Mouse (Mus musculus): Measurements from ENCODE around the gene Cdsn. TPM values are rescaled to one million over a fixed set of nuclear protein-coding genes. Genes with fewer than 3 reads are reported as not detected.

The Cdsn gene
- polyA plus RNA-seq, 1 experiment from 2014 or later, result 0.50 TPM

DNA sequence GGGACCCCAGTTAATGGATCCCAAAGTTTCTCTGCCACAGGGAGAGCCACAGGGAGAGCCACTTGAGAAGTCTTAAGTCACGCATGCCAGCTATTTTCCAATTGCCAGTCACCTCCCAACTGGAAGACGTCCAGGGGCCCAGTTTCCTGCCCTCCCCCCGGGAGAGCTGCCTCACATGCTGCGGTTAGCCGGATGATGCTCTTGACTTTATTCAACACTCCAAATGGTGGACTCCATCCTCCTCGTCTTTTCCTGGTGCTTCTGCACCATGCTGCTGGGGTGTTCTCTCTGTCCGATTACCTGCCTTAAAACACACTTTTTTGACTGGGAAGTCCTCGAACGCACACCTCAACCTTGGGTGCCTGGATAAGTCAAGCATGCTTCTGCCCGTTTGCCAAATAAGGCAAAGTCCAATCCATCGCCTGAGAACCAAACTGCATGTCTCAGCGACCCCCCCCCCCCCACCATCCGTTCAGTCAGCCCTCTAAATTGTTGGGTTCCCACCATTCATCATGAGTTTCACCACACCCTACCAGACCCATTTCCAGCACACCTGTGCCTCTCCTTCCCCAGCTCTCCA is 4.3 kb downstream of the Cdsn start:
- H3K4me3 ChIP-seq (ENCODE audit: control insufficient read depth in 1 of 2, insufficient read depth in 1 of 2, low read depth in 1 of 2, low read length in 2 of 2), result no peak overlapping the region
- ATAC-seq (ENCODE audit: insufficient number of reproducible peaks, insufficient read depth, low FRiP score, low read depth), result no peak
- WGBS, result 81% methylated on average over 13 of the region's 13 CpGs

DNA sequence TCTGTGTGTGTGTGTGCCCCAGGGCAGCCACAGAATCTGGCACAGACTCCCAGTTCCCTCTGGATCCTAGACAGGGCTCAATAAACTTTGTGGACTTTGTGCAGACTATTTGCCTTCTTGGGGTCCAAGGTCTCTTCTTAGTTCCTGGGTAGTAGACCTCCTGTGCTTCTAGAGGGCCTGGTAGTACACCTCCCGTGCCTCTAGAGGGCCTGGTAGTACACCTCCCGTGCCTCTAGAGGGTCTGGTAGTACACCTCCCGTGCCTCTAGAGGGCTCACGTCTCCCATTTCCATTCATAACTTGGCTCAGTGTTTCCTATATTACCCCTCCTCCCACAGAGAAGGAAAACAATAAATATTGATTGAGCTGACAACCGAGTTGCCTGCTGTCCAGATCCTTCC is 4.9 kb downstream of the Cdsn start:
- Histone ChIP-seq H3K36me3 (ENCODE audit: control insufficient read depth, insufficient read depth, low read length) (no peaks in the 10 kb centered on the region), H3K27me3 (ENCODE audit: control insufficient read depth, insufficient read depth, low read length) (no peaks in the 10 kb centered on the region), H3K4me3 (ENCODE audit: control insufficient read depth in 1 of 2, insufficient read depth in 1 of 2, low read depth in 1 of 2, low read length in 2 of 2) (no peak overlapping the region), H3K9me3 (ENCODE audit: control insufficient read depth, low read length) (no peaks in the 10 kb centered on the region; the same call in 1 of the 2 replicates), H3K4me2 (ENCODE audit: low read length) (no peak overlapping the region), H3K27ac (replicated peaks in 1 of 2; ENCODE audit: control insufficient read depth in 1 of 2, insufficient read depth in 1 of 2, low read depth in 2 of 2, low read length in 2 of 2) (no peak overlapping the region), H3K4me1 (ENCODE audit: control insufficient read depth in 2 of 2, insufficient read depth in 2 of 2, low read length in 2 of 2) (peaks cover 2 to 6% of the 10 kb centered on the region in 2 experiments; a peak in 3 of 4 replicates), H3K9ac (ENCODE audit: low read length) (no peak overlapping the region)
- no peak for ATAC-seq (ENCODE audit: insufficient number of reproducible peaks, insufficient read depth, low FRiP score, low read depth)
- WGBS, result 36% methylated on average over 5 of the region's 5 CpGs

More for the DNA sequence above, 4.3 kb downstream of the Cdsn start:
- peaks cover 4 to 11% of the 10 kb centered on the region in 2 experiments; a peak in 3 of 4 replicates for H3K4me1 ChIP-seq (ENCODE audit: control insufficient read depth in 2 of 2, insufficient read depth in 2 of 2, low read length in 2 of 2)
- no peak overlapping the region for H3K4me2 ChIP-seq (ENCODE audit: low read length)
- no peaks in the 10 kb centered on the region for H3K36me3 ChIP-seq (ENCODE audit: control insufficient read depth, insufficient read depth, low read length)
- no peaks in the 10 kb centered on the region for H3K27me3 ChIP-seq (ENCODE audit: control insufficient read depth, insufficient read depth, low read length)
- H3K27ac ChIP-seq (replicated peaks in 1 of 2; ENCODE audit: control insufficient read depth in 1 of 2, insufficient read depth in 1 of 2, low read depth in 2 of 2, low read length in 2 of 2), result no peak overlapping the region
- no peaks in the 10 kb centered on the region; the same call in 1 of the 2 replicates for H3K9me3 ChIP-seq (ENCODE audit: control insufficient read depth, low read length)
- H3K9ac ChIP-seq (ENCODE audit: low read length), result no peak overlapping the region

DNA sequence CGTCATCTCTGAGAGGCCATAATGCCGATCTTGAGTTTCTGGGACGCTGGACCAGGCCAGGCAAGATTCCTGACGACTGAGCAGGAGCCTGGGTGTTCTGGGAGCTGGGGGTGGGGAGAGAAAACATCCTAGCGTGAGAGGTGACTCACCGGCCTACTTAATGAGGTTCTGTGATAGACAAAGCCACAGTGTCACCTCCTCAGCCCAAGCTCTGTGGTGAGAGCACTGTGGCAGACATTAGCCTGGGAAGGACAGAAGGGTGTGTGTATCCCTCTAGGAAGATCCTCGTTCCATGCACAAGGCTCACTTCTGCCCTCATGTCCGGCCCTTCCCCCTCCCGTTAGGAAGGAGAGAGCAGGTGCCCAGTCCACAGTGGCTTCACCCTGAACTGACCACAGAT is 5.4 kb downstream of the Cdsn start:
- H3K4me3 ChIP-seq (ENCODE audit: control insufficient read depth in 1 of 2, insufficient read depth in 1 of 2, low read depth in 1 of 2, low read length in 2 of 2), result no peak overlapping the region
- no peaks in the 10 kb centered on the region for H3K27me3 ChIP-seq (ENCODE audit: control insufficient read depth, insufficient read depth, low read length)
- no peak overlapping the region for H3K27ac ChIP-seq (replicated peaks in 1 of 2; ENCODE audit: control insufficient read depth in 1 of 2, insufficient read depth in 1 of 2, low read depth in 2 of 2, low read length in 2 of 2)
- H3K36me3 ChIP-seq (ENCODE audit: control insufficient read depth, insufficient read depth, low read length), result no peaks in the 10 kb centered on the region
- WGBS, result 59% methylated on average over 9 of the region's 9 CpGs
- no peak overlapping the region for H3K9ac ChIP-seq (ENCODE audit: low read length)
- no peaks in the 10 kb centered on the region; the same call in 1 of the 2 replicates for H3K9me3 ChIP-seq (ENCODE audit: control insufficient read depth, low read length)
- no peak overlapping the region for H3K4me2 ChIP-seq (ENCODE audit: low read length)
- H3K4me1 ChIP-seq (ENCODE audit: control insufficient read depth in 2 of 2, insufficient read depth in 2 of 2, low read length in 2 of 2), result 0 out of 4 replicates have a peak, but pooled peaks cover under 1 to 2% of the 10 kb centered on the region in 2 experiments
- ATAC-seq (ENCODE audit: insufficient number of reproducible peaks, insufficient read depth, low FRiP score, low read depth), result no peak

DNA sequence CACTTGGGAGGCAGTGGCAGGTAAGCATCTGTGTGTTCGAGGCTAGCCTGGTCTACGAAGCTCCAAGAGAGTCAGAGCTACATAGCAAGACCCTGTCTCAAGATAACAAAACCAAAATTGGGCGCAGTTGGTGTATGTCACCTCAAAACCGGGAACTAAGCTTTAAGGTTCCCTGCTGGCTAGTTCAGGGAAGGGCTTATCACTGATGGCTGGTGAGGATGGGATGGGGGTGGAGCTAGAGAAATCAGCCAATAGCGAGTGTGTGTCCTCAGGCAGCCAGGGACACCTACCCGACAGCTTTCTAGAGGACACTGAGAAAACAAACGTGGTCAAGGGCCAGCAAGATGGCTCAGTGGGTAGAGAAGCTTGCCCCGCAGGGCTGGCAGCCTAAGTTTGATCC is 6.3 kb downstream of the Cdsn start:
- WGBS, result 50% methylated on average over 8 of the region's 8 CpGs
- Histone ChIP-seq H3K4me3 (ENCODE audit: control insufficient read depth in 1 of 2, insufficient read depth in 1 of 2, low read depth in 1 of 2, low read length in 2 of 2) (no peak overlapping the region), H3K4me2 (ENCODE audit: low read length) (no peak overlapping the region), H3K27ac (replicated peaks in 1 of 2; ENCODE audit: control insufficient read depth in 1 of 2, insufficient read depth in 1 of 2, low read depth in 2 of 2, low read length in 2 of 2) (no peak overlapping the region), H3K36me3 (ENCODE audit: control insufficient read depth, insufficient read depth, low read length) (no peaks in the 10 kb centered on the region), H3K9ac (ENCODE audit: low read length) (no peak overlapping the region), H3K4me1 (ENCODE audit: control insufficient read depth in 2 of 2, insufficient read depth in 2 of 2, low read length in 2 of 2) (0 out of 4 replicates have a peak, but pooled peaks cover 0 to 2% of the 10 kb centered on the region in 2 experiments), H3K9me3 (ENCODE audit: control insufficient read depth, low read length) (no peaks in the 10 kb centered on the region; the same call in 1 of the 2 replicates), H3K27me3 (ENCODE audit: control insufficient read depth, insufficient read depth, low read length) (no peaks in the 10 kb centered on the region)
- no peak for ATAC-seq (ENCODE audit: insufficient number of reproducible peaks, insufficient read depth, low FRiP score, low read depth)

DNA sequence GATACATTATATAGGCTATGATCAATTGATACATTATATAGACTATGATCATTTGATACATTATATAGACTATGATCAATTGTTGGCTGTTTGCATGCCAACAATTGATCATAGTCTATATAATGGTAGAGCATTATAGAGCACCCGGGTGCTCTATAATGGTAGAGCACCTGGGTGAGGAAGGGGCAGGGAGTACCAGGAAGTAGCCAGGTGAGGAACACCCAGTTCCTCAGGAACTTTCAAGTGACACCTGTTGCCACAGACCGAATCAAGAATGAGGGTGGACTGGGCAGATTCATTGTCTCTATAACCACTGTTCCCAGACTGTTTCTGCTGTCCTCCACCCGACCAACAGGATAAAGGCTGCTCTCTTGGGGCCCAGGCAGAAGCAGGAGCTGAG is 15.2 kb downstream of the Cdsn start, which contains the start of gene 2300002M23Rik:
Gene 2300002M23Rik, plus strand, starts transcription at position 301 of the 400 bp plus-strand sequence.
- Histone ChIP-seq H3K9me3 (ENCODE audit: control insufficient read depth, low read length) (no peaks in the 10 kb centered on the region), H3K36me3 (ENCODE audit: control insufficient read depth, insufficient read depth, low read length) (no peaks in the 10 kb centered on the region), H3K9ac (ENCODE audit: low read length) (no peak within 1 kb of the TSS), H3K4me2 (ENCODE audit: low read length) (no peak within 1 kb of the TSS), H3K27ac (replicated peaks in 1 of 2; ENCODE audit: control insufficient read depth in 1 of 2, insufficient read depth in 1 of 2, low read depth in 2 of 2, low read length in 2 of 2) (no peak within 1 kb of the TSS), H3K27me3 (ENCODE audit: control insufficient read depth, insufficient read depth, low read length) (peaks cover 22% of the 10 kb centered on the region), H3K4me1 (ENCODE audit: control insufficient read depth in 2 of 2, insufficient read depth in 2 of 2, low read length in 2 of 2) (peaks cover 0 to 6% of the 10 kb centered on the region in 2 experiments; a peak in 2 of 4 replicates), H3K4me3 (ENCODE audit: control insufficient read depth in 1 of 2, insufficient read depth in 1 of 2, low read depth in 1 of 2, low read length in 2 of 2) (no peak within 1 kb of the TSS)
- no peak for ATAC-seq (ENCODE audit: insufficient number of reproducible peaks, insufficient read depth, low FRiP score, low read depth)
- WGBS, result 48% methylated on average over 3 of the region's 3 CpGs

DNA sequence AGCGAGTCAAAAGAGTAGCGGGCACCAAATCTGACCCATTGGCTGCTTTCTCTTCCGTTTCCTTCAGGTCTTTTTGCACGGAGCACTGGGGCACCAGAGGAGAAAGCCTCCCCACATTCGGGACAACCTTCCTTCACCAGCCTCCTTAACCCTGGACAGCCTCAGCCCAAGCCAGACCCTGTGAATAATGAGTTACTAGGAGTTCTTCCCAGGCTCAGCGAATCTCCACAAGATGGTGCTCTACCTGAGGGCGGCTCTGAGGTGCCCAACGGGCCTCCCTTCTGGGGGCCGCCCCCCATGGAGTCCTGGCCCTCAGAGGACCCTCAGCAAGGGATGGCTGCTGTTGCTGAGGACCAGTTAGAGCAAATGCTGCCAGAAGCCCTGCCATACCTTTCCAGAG is 15.8 kb downstream of the Cdsn start:
- Histone ChIP-seq H3K27me3 (ENCODE audit: control insufficient read depth, insufficient read depth, low read length) (peaks cover 22% of the 10 kb centered on the region), H3K4me3 (ENCODE audit: control insufficient read depth in 1 of 2, insufficient read depth in 1 of 2, low read depth in 1 of 2, low read length in 2 of 2) (no peak overlapping the region), H3K9ac (ENCODE audit: low read length) (no peak overlapping the region), H3K4me1 (ENCODE audit: control insufficient read depth in 2 of 2, insufficient read depth in 2 of 2, low read length in 2 of 2) (peaks cover 0 to 6% of the 10 kb centered on the region in 2 experiments; a peak in 2 of 4 replicates), H3K36me3 (ENCODE audit: control insufficient read depth, insufficient read depth, low read length) (no peaks in the 10 kb centered on the region), H3K9me3 (ENCODE audit: control insufficient read depth, low read length) (no peaks in the 10 kb centered on the region), H3K27ac (replicated peaks in 1 of 2; ENCODE audit: control insufficient read depth in 1 of 2, insufficient read depth in 1 of 2, low read depth in 2 of 2, low read length in 2 of 2) (no peak overlapping the region), H3K4me2 (ENCODE audit: low read length) (no peak overlapping the region)
- ATAC-seq (ENCODE audit: insufficient number of reproducible peaks, insufficient read depth, low FRiP score, low read depth), result no peak
- WGBS, result 20% methylated on average over 9 of the region's 9 CpGs

DNA sequence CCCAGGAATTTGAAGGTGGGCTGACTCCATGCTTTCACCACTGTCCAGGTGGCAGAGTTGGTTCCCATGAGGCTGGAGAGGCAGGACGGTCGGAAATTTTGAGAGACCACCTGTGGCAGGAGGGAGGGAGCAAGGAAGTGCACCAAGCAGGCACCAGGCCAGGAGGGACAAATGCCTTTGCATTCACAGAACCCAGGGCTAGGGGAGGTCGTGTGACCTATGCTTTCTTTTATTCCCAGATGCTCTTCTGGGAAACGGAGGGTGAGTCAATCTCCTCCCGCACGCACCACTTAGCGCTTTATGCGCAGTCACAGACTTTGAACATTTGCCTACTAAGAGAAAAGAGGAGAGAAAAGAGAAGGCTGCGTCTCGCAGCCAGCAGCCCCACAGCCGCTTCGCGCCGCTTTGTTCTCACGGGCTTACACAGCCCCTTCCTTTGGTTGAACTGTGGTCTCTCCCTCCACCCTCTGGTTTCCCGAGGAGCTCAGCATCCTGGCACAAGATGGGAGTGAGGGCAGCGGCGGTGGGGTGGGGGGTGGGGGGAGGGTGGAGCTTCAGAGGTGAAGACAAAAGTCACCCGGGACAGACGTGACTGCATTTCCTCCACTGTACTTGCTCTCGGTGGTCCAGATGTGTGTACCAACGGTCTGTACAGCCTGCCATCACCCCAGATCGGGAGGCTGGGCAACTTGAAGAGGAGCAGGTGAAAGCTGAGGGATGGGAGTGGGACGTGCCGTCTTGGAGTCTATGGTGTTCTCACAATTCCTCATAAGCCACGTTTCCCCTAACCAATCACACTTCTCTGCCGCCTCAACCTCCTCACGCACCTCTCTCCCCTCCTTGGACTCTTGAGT is 17.4 kb downstream of the Cdsn start:
- Histone ChIP-seq H3K27ac (replicated peaks in 1 of 2; ENCODE audit: control insufficient read depth in 1 of 2, insufficient read depth in 1 of 2, low read depth in 2 of 2, low read length in 2 of 2) (no peak overlapping the region), H3K9me3 (ENCODE audit: control insufficient read depth, low read length) (no peaks in the 10 kb centered on the region), H3K4me2 (ENCODE audit: low read length) (peak overlapping the region; percentile 63), H3K36me3 (ENCODE audit: control insufficient read depth, insufficient read depth, low read length) (no peaks in the 10 kb centered on the region), H3K9ac (ENCODE audit: low read length) (peak overlapping the region; percentile 52; the same call in 1 of the 2 replicates), H3K4me3 (ENCODE audit: control insufficient read depth in 1 of 2, insufficient read depth in 1 of 2, low read depth in 1 of 2, low read length in 2 of 2) (peak overlapping the region; percentile 21 to 32), H3K27me3 (ENCODE audit: control insufficient read depth, insufficient read depth, low read length) (peaks cover 22% of the 10 kb centered on the region), H3K4me1 (ENCODE audit: control insufficient read depth in 2 of 2, insufficient read depth in 2 of 2, low read length in 2 of 2) (peaks cover 0 to 6% of the 10 kb centered on the region in 2 experiments; a peak in 2 of 4 replicates)
- ATAC-seq (ENCODE audit: insufficient number of reproducible peaks, insufficient read depth, low FRiP score, low read depth), result no peak
- 4% methylated on average over 28 of the region's 28 CpGs for WGBS
